Mouse (Mus musculus): ENCODE measurements around the gene Strbp. TPM values are rescaled to one million over a fixed set of nuclear protein-coding genes. Genes with fewer than 3 reads are reported as not detected.

The Strbp gene
- total RNA-seq (2015) (13.5 and 19.3 TPM in 2 replicates), total RNA-seq (2017) (15.8 and 22.2 TPM in 2 replicates)

DNA sequence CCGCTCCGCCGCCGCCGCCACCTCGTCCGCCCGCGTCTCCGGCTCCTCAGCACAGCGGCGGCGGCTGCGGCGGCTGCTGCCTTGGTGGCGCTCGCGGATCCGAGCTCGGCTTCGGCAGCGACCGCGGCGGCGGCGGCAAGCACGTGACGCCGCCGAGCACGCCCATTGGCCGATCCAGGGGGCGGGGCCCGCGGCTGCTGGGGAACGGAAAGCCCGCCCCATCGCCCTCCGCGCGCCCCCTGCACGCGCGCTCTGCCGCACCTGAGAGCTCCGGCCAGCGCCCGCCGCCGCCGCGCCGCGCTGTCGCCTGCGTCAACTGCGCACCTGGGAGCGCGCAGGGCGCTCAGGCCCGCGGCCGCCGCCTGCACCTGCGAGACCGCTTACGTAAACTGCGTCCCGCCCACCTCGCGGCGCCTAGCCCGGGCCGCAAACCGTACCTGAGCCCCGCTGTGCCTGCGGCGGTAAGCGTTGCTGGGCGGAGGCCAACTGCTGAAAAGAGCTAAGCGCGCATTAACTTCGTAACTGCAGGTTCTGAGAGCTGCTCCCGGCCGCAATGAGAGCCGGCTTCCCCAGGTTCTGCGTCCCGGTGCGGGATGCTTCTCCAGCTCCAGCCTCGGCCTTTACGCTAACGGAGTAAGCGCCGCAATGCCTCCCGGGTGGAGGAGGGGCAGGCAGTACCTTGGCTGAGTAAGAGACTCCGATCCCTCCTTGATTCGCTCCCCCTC is at the start of gene Strbp:
Gene Strbp (minus strand): TSS at position 630 of the 725 bp plus-strand sequence.
- ATAC-seq (ENCODE audit: poor library complexity, severe bottlenecking): peak; percentile 87

DNA sequence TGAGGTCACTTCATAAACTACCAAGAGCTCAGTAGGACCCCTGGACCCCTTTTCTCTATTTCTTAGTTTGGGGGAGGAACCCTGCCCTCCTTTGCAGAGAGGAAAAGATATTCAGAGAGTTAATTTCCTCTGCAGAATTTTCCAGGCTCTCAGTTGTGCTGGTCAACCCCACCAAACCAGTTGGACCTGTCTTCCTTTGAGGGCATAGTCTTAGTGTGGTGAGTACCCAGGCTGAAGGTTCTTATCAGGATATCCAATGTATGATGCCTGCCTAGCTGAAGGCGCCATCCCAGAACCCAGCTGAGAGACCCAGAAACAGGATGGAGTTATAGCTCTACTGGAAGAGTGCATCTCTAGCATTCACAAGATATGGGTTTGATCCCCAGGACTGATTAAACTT is 47.5 kb upstream of the Strbp start:
- no peak for ATAC-seq (ENCODE audit: poor library complexity, severe bottlenecking)

GRCm38 (mm10) chr2:37749323-37749722 is 45.7 kb upstream of the Strbp start:
- ATAC-seq (ENCODE audit: poor library complexity, severe bottlenecking): no peak

- ATAC-seq (ENCODE audit: poor library complexity, severe bottlenecking): no peak
Observed at GRCm38 (mm10) chr2:37748442-37749066, 44.9 kb upstream of the Strbp start.

GRCm38 (mm10) chr2:37747909-37748308 is 44.2 kb upstream of the Strbp start:
- ATAC-seq (ENCODE audit: poor library complexity, severe bottlenecking): no peak

GRCm38 (mm10) chr2:37746293-37747049 is 42.8 kb upstream of the Strbp start:
- no peak for ATAC-seq (ENCODE audit: poor library complexity, severe bottlenecking)

GRCm38 (mm10) chr2:37744773-37745395 is 41.2 kb upstream of the Strbp start:
- no peak for ATAC-seq (ENCODE audit: poor library complexity, severe bottlenecking)

- no peak for ATAC-seq (ENCODE audit: poor library complexity, severe bottlenecking)
Observed at GRCm38 (mm10) chr2:37741806-37742554, 38.3 kb upstream of the Strbp start.

DNA sequence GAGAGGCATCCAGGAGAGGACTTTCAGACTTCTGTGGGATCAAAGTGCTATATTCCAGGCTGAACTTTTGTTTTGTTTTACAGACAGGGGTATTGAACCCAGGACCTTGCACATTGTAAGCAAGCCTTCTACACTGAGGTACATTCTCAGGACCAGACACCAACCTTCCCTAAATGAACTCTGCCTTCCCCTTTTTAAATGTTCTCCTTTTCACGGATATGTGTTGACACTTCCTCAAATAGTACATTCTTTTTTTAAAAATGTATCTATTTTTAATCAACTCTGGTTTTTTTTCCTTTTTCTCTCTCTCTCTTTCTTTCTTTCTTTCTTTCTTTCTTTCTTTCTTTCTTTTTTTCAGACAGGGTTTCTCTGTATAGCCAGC is 32.1 kb upstream of the Strbp start:
- ATAC-seq (ENCODE audit: poor library complexity, severe bottlenecking): peak; percentile 82

DNA sequence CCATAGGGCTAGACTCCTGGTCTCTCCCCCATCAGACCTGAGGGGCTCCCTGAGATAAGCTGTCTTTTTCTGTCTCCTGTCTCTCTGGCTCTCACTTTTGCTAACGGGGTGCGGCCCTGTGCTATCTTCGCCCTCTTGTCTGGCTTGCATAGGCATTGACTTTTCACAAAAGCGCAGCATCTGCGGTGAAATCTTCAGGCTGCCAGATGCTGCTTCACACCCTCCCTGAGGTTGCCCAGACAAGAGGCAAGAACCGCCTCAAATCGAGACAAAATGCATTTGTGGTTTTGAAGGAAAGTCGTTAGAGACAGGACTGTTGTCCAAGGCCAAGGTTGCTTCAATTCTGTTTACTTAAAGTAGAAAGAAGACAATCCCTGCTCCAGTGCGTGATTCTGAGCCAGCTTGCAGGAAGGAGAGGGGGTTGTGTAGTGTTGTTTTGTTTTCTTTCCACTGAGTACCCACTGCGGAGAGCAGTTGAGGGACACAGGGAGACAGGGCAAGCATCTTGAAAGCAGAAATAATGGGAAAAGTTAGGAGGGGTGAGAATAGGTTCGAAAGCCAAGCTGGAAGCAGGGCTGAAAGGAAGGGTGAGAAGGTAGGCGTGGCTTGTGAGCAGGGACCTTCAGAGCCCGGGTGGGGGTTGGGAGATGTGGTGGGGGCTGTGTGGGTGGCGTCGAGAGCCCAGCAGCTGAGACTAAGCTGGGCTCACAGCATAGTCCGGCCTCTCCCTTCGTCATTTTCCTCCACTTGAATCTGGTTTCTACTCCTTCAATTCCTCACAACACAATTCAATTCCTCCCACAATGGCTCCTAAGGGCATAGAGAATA is 31.5 kb upstream of the Strbp start:
- ATAC-seq (ENCODE audit: poor library complexity, severe bottlenecking): peak; percentile 40

GRCm38 (mm10) chr2:37731241-37731801 is 27.7 kb upstream of the Strbp start:
- ATAC-seq (ENCODE audit: poor library complexity, severe bottlenecking): peak; percentile 68

- no peak for ATAC-seq (ENCODE audit: poor library complexity, severe bottlenecking)
Observed at GRCm38 (mm10) chr2:37724231-37724630, 20.6 kb upstream of the Strbp start.

- no peak for ATAC-seq (ENCODE audit: poor library complexity, severe bottlenecking)
Observed at GRCm38 (mm10) chr2:37723501-37724090, 19.9 kb upstream of the Strbp start.

GRCm38 (mm10) chr2:37722674-37723465 is 19.2 kb upstream of the Strbp start:
- ATAC-seq (ENCODE audit: poor library complexity, severe bottlenecking): no peak

DNA sequence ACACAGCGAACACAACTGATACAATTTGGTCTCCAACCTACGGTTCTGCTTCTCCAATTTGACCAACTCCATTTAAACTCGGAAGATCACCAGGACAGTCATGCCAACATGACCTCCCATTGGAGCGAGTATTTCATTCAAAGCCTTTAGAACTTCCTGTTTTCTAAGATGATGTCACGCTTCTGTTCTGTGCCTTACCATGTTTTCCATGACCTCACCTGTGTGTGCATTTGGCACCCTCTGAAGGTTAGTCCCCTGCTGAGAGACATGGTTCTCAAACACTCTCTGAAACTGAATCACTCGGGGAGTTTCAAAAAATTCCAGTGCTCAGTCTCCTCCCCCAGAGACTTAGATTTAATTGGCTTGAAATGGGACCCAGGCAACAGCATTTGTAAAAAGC is 12.6 kb upstream of the Strbp start:
- ATAC-seq (ENCODE audit: poor library complexity, severe bottlenecking): peak; percentile 40; the same call in 1 of the 2 replicates

DNA sequence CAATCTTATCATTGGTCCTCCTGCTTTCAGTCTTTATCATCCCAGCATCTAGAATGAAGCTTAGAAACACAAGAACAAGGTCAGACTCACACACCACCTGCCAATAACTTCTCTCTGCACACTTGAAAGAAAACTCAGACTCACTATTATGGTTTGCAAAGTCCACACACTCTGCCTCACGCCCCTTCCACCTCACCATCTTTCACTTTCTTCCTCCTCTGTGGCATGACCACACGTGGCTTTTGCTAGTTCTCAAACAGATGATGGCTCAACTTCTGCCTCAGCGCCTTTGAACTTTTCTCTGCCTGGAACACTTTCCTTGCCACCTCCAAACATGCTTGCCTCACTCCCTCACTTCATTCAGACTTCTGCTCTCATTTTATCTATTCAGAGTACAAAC is 11.7 kb upstream of the Strbp start:
- ATAC-seq (ENCODE audit: poor library complexity, severe bottlenecking): peak; percentile 59; the same call in 1 of the 2 replicates

DNA sequence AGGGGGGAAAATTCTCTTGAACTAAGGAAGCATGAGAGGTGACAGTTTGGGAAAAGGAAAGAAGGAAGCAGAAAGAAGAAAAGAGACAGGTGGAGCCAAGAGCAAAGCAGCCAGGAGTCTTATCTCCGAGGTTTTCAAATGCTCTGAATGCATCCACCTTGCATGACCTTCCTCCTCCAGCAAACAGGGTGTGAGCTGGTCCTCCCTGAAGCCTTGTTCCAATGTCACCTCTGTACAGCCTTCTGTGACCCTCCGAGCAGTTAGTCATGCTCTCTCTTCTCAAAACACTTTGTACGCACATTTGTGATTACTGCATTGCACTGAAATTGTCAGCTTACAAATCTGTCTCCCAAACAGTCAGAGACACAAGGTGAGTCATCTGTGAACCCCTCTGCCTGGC is 9.4 kb upstream of the Strbp start:
- no peak for ATAC-seq (ENCODE audit: poor library complexity, severe bottlenecking)

GRCm38 (mm10) chr2:37708835-37709234 is 5.2 kb upstream of the Strbp start:
- ATAC-seq (ENCODE audit: poor library complexity, severe bottlenecking): no peak

Data from megakaryocyte, adult 5-6 weeks (primary cell).